Mouse (Mus musculus) liver, embryonic 11.5 days (tissue): ENCODE measurements around the gene Ednra. TPM values are rescaled to one million over a fixed set of nuclear protein-coding genes. Genes with fewer than 3 reads are reported as not detected.

ENCODE experiments used
- ATAC-seq: fragments of 200-750 bp; cut with Nextera tagmentation; replicated peaks from 2 replicates; pipeline ENCODE4 v1.8.0; 2017; ENCODE audit warnings: moderate number of reproducible peaks, mild to moderate bottlenecking, moderate TSS enrichment, moderate library complexity; ENCODE audit not compliant: low FRiP score
- DNase-seq: peaks from one replicate; pipeline ENCODE4 v3.0.0-alpha.2; 2017; ENCODE audit warnings: low spot score
- H3K27ac ChIP-seq: fragments of 300-500 bp; sonication (generic); 2 replicates; pipeline ENCODE4 v1.5.1; 2014; ENCODE audit warnings: mild to moderate bottlenecking, low read depth, low read length, control low read depth
- H3K27me3 ChIP-seq: fragments of 300-500 bp; sonication (generic); replicated peaks from 2 replicates; pipeline ENCODE4 v1.6.1; 2014; ENCODE audit warnings: low read length, mixed read lengths; ENCODE audit not compliant: control insufficient read depth, insufficient read depth
- H3K36me3 ChIP-seq: fragments of 300-500 bp; sonication (generic); 2 replicates; pipeline ENCODE4 v1.6.1; 2014; ENCODE audit warnings: mild to moderate bottlenecking, low read length, moderate library complexity, mixed read lengths; ENCODE audit not compliant: control insufficient read depth, insufficient read depth
- H3K4me1 ChIP-seq: fragments of 300-500 bp; sonication (generic); replicated peaks from 2 replicates; pipeline ENCODE4 v1.6.1; 2014; ENCODE audit warnings: low read length, mixed read lengths; ENCODE audit not compliant: control insufficient read depth, insufficient read depth
- H3K4me2 ChIP-seq: fragments of 300-500 bp; sonication (generic); 2 replicates; pipeline ENCODE4 v1.6.1; 2014; ENCODE audit warnings: mild to moderate bottlenecking, control low read depth, moderate library complexity
- H3K4me3 ChIP-seq: fragments of 300-500 bp; sonication (generic); 2 replicates; pipeline ENCODE4 v1.5.1; 2014; ENCODE audit warnings: low read depth, low read length, control low read depth
- H3K9ac ChIP-seq: fragments of 300-500 bp; sonication (generic); 2 replicates; pipeline ENCODE4 v1.6.1; 2014; ENCODE audit warnings: low read depth, low read length, control low read depth
- H3K9me3 ChIP-seq: fragments of 300-500 bp; sonication (generic); 2 replicates; pipeline ENCODE4 v1.6.1; 2016; ENCODE audit warnings: low read length, inconsistent platforms, mixed read lengths; ENCODE audit not compliant: control insufficient read depth
- WGBS: fragments of 180-500 bp; shearing (Covaris S2); extraction: QIAGEN DNeasy Blood & Tissue Kit; methylation state at CpG from one replicate; pipeline ENCODE4 v1.1.7; 2014; 5-methylcytosine and 5-hydroxymethylcytosine counted together
- polyA plus RNA-seq: library from polyadenylated mRNA; unstranded; fragments of >200 nt; fragmentation: Nextera tagmentation; extraction: Ambion mirVana; gene quantifications from 2 replicates; pipeline ENCODE4 v1.2.1, GENCODE M21; 2014

Ednra gene
- polyA plus RNA-seq, 1 experiment from 2014 or later: 8.1 TPM

DNA sequence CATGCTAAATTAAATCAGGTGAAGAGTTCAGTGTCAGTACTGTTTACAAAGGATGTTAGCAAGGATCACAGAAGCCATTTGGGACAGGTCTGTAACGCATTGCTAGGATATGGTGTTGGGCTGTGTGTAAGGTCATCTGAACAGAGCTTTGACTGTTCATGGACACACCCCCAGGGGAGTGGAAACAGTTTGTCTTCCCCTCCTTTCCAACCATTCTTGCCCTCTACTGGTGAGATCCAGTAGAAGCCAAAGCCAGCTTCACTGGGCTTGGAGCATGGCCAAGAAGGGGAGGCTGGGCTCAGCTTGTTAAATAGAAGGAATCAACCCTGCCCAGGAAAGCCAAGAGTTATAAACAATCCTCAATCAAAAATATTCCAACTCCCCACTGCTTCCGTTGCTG is 106.3 kb downstream of the Ednra start:
- 61% methylated on average over 2 of the region's 2 CpGs for WGBS
- ATAC-seq: no peak
- Histone ChIP-seq H3K4me3 (no peak overlapping the region), H3K27ac (no peak overlapping the region), H3K9me3 (no peaks in the 10 kb centered on the region), H3K36me3 (no peaks in the 10 kb centered on the region), H3K9ac (no peak overlapping the region), H3K4me1 (no peaks in the 10 kb centered on the region), H3K27me3 (no peaks in the 10 kb centered on the region), H3K4me2 (no peak overlapping the region)
- no peak for DNase-seq

Other genes starting within 250 kb of the Ednra start
- 20.1 and 20.2 TPM in 2 replicates for gene Arhgap10, start 206.5 kb downstream of the Ednra start, polyA plus RNA-seq
- 17.0 and 21.3 TPM in 2 replicates for gene Prmt9, start 175.1 kb downstream of the Ednra start, polyA plus RNA-seq
- 15.6 and 18.3 TPM in 2 replicates for gene Tmem184c, start 113.8 kb downstream of the Ednra start, polyA plus RNA-seq